Mouse (Mus musculus) liver, embryonic 14.5 days (tissue): ENCODE measurements around the gene R3hdm1. TPM values are rescaled to one million over a fixed set of nuclear protein-coding genes. Genes with fewer than 3 reads are reported as not detected.
A peak's percentile ranks its signal among the peaks of the same experiment; 100 is the strongest.
"Not testable (repeated sequence)": the region's sequence is repeated elsewhere in the genome, so short reads cannot be mapped to it uniquely, and the experiment has no call there.

ENCODE experiments used
- ATAC-seq: fragments of 200-750 bp; cut with Nextera tagmentation; 2 replicates; pipeline ENCODE4 v1.8.0; 2017; ENCODE audit warnings: moderate number of reproducible peaks, mild to moderate bottlenecking, moderate library complexity; ENCODE audit not compliant: insufficient read depth
- DNase-seq, 3 experiments: peaks; one replicate each; pipeline ENCODE4 v3.0.0-alpha.2; 2012 to 2013; ENCODE audit warnings: low read depth in 3 of 3, low spot score in 3 of 3
- H3K27ac ChIP-seq: fragments of 300-500 bp; sonication (generic); 2 replicates; pipeline ENCODE4 v1.5.1; 2014; ENCODE audit warnings: moderate library complexity, mild to moderate bottlenecking, control low read depth, inconsistent platforms
- H3K27me3 ChIP-seq: fragments of 300-500 bp; sonication (generic); 2 replicates; pipeline ENCODE4 v1.6.1; 2014; ENCODE audit warnings: mild to moderate bottlenecking, low read length, moderate library complexity; ENCODE audit not compliant: control insufficient read depth, insufficient read depth
- H3K36me3 ChIP-seq: fragments of 300-500 bp; sonication (generic); replicated peaks from 2 replicates; pipeline ENCODE4 v1.6.1; 2014; ENCODE audit warnings: low read depth; ENCODE audit not compliant: control insufficient read depth, insufficient read depth
- H3K4me1 ChIP-seq, 2 experiments: fragments of 200-500 bp in 1 of 2; fragments of 300-500 bp in 1 of 2; sonication (generic) in 1 of 2; replicated peaks; 2 replicates each; pipeline ENCODE4 v1.6.1; 2012 to 2014; ENCODE audit warnings: antibody characterized with exemption in 1 of 2, inconsistent platforms in 1 of 2, low read length in 1 of 2; ENCODE audit not compliant: control insufficient read depth in 2 of 2, insufficient read depth in 2 of 2
- H3K4me2 ChIP-seq: fragments of 300-500 bp; sonication (generic); 2 replicates; pipeline ENCODE4 v1.6.1; 2014; ENCODE audit warnings: low read depth, mild to moderate bottlenecking, control low read depth, moderate library complexity
- H3K4me3 ChIP-seq, 2 experiments: fragments of 200-500 bp in 1 of 2; fragments of 300-500 bp in 1 of 2; sonication (generic) in 1 of 2; 2 replicates each; pipeline ENCODE4 v1.5.1; 2012 to 2014; ENCODE audit warnings: low read depth in 2 of 2, low read length in 2 of 2, mild to moderate bottlenecking in 2 of 2, control low read depth in 1 of 2, inconsistent platforms in 1 of 2, moderate library complexity in 1 of 2; ENCODE audit not compliant: insufficient read depth in 1 of 2
- H3K9ac ChIP-seq: fragments of 300-500 bp; sonication (generic); replicated peaks from 2 replicates; pipeline ENCODE4 v1.6.1; 2014; ENCODE audit warnings: mild to moderate bottlenecking, control low read depth, moderate library complexity
- H3K9me3 ChIP-seq: fragments of 300-500 bp; sonication (generic); 2 replicates; pipeline ENCODE4 v1.6.1; 2016; ENCODE audit warnings: low read length, mixed read lengths; ENCODE audit not compliant: control insufficient read depth
- CTCF ChIP-seq: IDR thresholded peaks from 2 replicates; pipeline ENCODE4 v1.5.1; 2016; ENCODE audit warnings: antibody characterized with exemption, low read depth, control low read depth
- EP300 ChIP-seq: IDR thresholded peaks from 2 replicates; pipeline ENCODE4 v1.6.1; 2016; ENCODE audit warnings: antibody characterized with exemption, low read depth
- WGBS: fragments of 180-500 bp; shearing (Covaris S2); extraction: QIAGEN DNeasy Blood & Tissue Kit; methylation state at CpG from one replicate; pipeline ENCODE4 v1.1.7; 2014; ENCODE audit not compliant: insufficient replicate concordance; 5-methylcytosine and 5-hydroxymethylcytosine counted together
- polyA plus RNA-seq, 2 experiments: library from polyadenylated mRNA; depleted of rRNA in 1 of 2; stranded (reverse) in 1 of 2; unstranded in 1 of 2; fragments of >200 nt; fragmentation: Nextera tagmentation in 1 of 2; extraction: Ambion mirVana in 1 of 2; gene quantifications; 2 replicates each; pipeline versions ENCODE4 v1.2.1 to v1.2.3; 2012 to 2014

Gene R3hdm1
- polyA plus RNA-seq, 2 experiments = 20.3 to 32.6 TPM

DNA sequence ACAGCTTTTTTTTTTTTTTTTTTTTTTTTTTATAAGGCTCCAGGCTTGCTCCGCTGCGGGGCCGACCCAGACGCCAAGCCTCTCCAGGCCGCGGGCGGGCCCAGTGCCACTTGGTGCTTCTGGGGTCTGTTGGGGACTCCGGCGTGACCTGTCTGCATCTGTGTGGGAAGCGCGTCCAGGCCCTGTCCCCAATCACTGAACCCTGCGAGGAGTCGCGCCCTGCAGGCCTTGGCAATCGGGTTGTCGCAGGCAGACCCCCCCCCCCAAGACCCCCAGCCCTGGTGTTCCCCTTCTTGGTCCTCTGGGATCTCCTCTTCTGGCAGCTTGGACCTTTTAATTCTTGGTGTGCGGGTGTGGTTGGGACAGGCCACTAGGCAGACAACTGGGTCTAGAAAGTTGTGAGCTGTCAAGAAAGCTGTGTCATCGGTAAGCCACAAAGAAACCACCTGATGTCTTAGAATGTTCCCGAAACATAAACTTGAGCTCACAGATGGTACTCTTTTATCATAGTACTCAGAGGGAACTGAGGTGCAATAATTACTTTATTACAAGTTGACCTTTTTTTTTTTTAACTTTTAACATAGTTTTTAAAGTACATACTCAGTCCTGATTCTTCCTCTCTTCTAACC is 141.7 kb downstream of the R3hdm1 start:
- TF ChIP-seq CTCF (no peak), EP300 (no peak)
- no peaks in the 10 kb centered on the region for H3K36me3 ChIP-seq
- peak overlapping the region; percentile 76 for H3K9ac ChIP-seq
- no peaks in the 10 kb centered on the region for H3K9me3 ChIP-seq
- H3K27ac ChIP-seq = peak overlapping the region; percentile 72
- DNase-seq = peak; percentile 52 to 66 (median 54)
- peaks cover 6 to 10% of the 10 kb centered on the region in 2 experiments for H3K4me1 ChIP-seq
- ATAC-seq = peak; percentile 55
- H3K4me2 ChIP-seq = peak overlapping the region; percentile 90
- WGBS = under 1% methylated on average over 19 of the region's 19 CpGs
- no peaks in the 10 kb centered on the region for H3K27me3 ChIP-seq
- H3K4me3 ChIP-seq = peak overlapping the region; percentile 78 to 80

DNA sequence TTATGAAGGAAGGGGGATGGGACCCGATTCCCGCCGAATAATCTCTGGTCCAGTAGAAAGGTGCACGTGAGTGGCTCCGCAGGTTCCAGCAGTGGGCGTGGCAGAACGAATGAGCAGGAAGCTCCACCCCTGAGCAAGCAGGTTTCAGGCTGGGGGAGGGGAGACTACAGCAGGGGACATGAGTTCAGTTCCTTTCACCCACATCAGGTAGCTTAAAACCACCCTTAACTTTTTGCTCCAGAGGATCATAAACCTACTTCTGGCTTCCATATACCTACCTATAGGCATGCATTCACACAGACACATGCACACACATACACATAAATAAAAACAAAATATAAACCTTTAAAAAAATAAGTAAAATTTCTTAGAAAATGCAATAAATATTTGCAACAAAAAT is 164.0 kb downstream of the R3hdm1 start:
- H3K27ac ChIP-seq, H3K9me3 ChIP-seq, ATAC-seq, H3K27me3 ChIP-seq, H3K4me3 ChIP-seq, DNase-seq, H3K9ac ChIP-seq, H3K4me1 ChIP-seq, H3K4me2 ChIP-seq: not testable (repeated sequence)
- 67% methylated on average over 7 of the region's 7 CpGs for WGBS
- peaks cover 43% of the 10 kb centered on the region for H3K36me3 ChIP-seq

DNA sequence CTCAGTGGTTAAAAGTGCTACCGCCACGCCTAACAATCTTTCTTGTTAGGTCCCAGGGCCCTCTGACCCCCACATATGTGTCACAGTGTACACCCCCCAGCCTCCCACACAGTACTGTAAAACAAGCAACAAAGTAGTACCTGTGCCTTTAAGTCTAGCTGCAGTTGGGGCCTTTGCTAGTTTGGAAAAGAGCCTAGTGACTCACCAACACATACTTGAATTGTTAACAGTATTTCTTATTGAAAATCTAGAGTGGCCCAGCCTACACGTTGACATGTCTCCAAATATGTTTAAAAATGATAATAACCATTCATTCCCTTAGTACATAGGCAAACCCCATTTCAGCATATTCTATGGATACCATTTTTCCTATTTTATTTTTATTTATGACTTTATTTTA is 167.6 kb downstream of the R3hdm1 start:
- no peaks in the 10 kb centered on the region for H3K9me3 ChIP-seq
- no peak for ATAC-seq
- no peak overlapping the region for H3K27ac ChIP-seq
- no peak overlapping the region for H3K4me3 ChIP-seq
- H3K4me2 ChIP-seq = no peak overlapping the region
- no peaks in the 10 kb centered on the region for H3K27me3 ChIP-seq
- TF ChIP-seq EP300 (no peak), CTCF (no peak)
- no peak overlapping the region for H3K9ac ChIP-seq
- peaks cover 50% of the 10 kb centered on the region for H3K36me3 ChIP-seq
- peaks cover 2 to 3% of the 10 kb centered on the region in 2 experiments; a peak in 2 of 4 replicates for H3K4me1 ChIP-seq
- WGBS = 82% methylated on average over 3 of the region's 3 CpGs
- DNase-seq = no peak

DNA sequence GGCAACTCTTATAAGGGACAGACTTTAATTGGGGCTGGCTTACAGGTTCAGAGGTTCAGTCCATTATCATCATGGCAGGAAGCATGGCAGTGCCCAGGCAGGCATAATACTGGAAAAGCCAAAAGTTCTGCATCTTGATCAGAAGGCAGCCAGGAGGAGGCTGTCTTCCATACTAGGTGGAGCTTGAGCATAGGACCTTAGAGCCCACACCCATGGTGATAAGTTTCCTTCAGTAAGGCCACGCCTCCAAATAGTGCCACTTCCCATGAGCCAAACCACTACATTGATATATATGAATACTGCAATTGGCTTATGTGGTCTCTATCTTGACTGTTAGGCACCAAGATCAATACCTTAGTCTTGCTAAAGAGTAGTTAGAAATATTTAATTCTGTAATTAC is 172.8 kb downstream of the R3hdm1 start:
- 40% methylated on average over 1 of the region's 1 CpGs for WGBS
- no peak overlapping the region for H3K4me3 ChIP-seq

DNA sequence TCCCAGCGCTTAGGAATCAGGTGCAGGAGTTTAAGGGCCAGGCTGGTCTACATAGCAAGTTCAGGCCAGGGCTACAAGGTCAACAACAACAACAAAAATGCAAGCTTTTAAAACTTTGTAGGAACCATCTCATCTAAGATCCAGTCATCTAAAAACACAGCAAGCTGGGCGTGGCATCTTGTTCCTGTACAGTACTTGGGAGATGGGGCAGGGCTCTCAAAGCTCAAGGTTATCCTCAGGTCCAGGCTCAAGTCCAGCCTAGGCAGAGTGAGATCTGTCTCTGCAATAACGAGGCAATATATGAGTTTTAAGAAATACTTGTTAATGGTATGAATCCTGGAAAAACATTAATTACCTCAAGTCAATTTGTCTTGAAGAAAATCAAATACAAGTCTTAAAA is 175.5 kb downstream of the R3hdm1 start:
- Histone ChIP-seq H3K27ac (no peak overlapping the region), H3K9me3 (no peaks in the 10 kb centered on the region), H3K36me3 (peaks cover 34% of the 10 kb centered on the region), H3K4me3 (no peak overlapping the region), H3K4me2 (no peak overlapping the region), H3K27me3 (no peaks in the 10 kb centered on the region), H3K4me1 (peaks cover 2 to 5% of the 10 kb centered on the region in 2 experiments; a peak in 2 of 4 replicates), H3K9ac (no peak overlapping the region)
- WGBS = 70% methylated on average over 3 of the region's 3 CpGs
- TF ChIP-seq EP300 = no peak
- TF ChIP-seq CTCF = no peak
- no peak for ATAC-seq
- DNase-seq = no peak

More for the DNA sequence above, 172.8 kb downstream of the R3hdm1 start:
- DNase-seq (peak in 2 of 3 experiments; percentile 3 to 4), ATAC-seq (peak; percentile 48; the same call in 1 of the 2 replicates)
- Histone ChIP-seq H3K27ac (no peak overlapping the region), H3K27me3 (no peaks in the 10 kb centered on the region), H3K4me1 (peaks cover 2 to 5% of the 10 kb centered on the region in 2 experiments; a peak in 2 of 4 replicates), H3K36me3 (peaks cover 46% of the 10 kb centered on the region), H3K9me3 (no peaks in the 10 kb centered on the region), H3K4me2 (no peak overlapping the region), H3K9ac (no peak overlapping the region)
- TF ChIP-seq EP300 (no peak), CTCF (no peak)
